Mouse (Mus musculus): ENCODE results near the gene Sox21. TPM values are rescaled to one million over a fixed set of nuclear protein-coding genes. Genes with fewer than 3 reads are reported as not detected.

Gene Sox21
- polyA plus RNA-seq, 1 experiment from 2014 or later: 9.3 TPM

GRCm38 (mm10) chr14:118209642-118210041 is 27.2 kb downstream of the Sox21 start:
- Histone ChIP-seq H3K9me3 (no peaks in the 10 kb centered on the region), H3K27ac (no peak overlapping the region), H3K36me3 (no peaks in the 10 kb centered on the region), H3K27me3 (ENCODE audit: insufficient read depth, poor library complexity, severe bottlenecking) (peaks cover 35% of the 10 kb centered on the region), H3K4me3 (no peak overlapping the region), H3K4me1 (replicated peaks) (peaks cover 4% of the 10 kb centered on the region; the same call in 1 of the 2 replicates)
- 13% methylated on average over 5 of the region's 5 CpGs for WGBS
- DNase-seq (ENCODE audit: low spot score): peak; percentile 32

GRCm38 (mm10) chr14:118207347-118207746 is 29.5 kb downstream of the Sox21 start:
- Histone ChIP-seq H3K27ac (no peak overlapping the region), H3K4me1 (replicated peaks) (peaks cover 4% of the 10 kb centered on the region; the same call in 1 of the 2 replicates), H3K4me3 (no peak overlapping the region), H3K27me3 (ENCODE audit: insufficient read depth, poor library complexity, severe bottlenecking) (peaks cover 17% of the 10 kb centered on the region), H3K36me3 (no peaks in the 10 kb centered on the region), H3K9me3 (peaks cover 7% of the 10 kb centered on the region; the same call in 1 of the 2 replicates)
- DNase-seq (ENCODE audit: low spot score): no peak
- 85% methylated on average over 3 of the region's 3 CpGs for WGBS

- H3K9me3 ChIP-seq: peaks cover 7% of the 10 kb centered on the region; the same call in 1 of the 2 replicates
- 0 out of 2 replicates have a peak, but pooled peaks cover 3% of the 10 kb centered on the region for H3K27me3 ChIP-seq (ENCODE audit: insufficient read depth, poor library complexity, severe bottlenecking)
- no peak for DNase-seq (ENCODE audit: low spot score)
- H3K36me3 ChIP-seq: no peaks in the 10 kb centered on the region
- no peak overlapping the region for H3K4me3 ChIP-seq
- H3K27ac ChIP-seq: no peak overlapping the region
- 74% methylated on average over 7 of the region's 7 CpGs for WGBS
- H3K4me1 ChIP-seq (replicated peaks): no peaks in the 10 kb centered on the region
Observed at GRCm38 (mm10) chr14:118203031-118203430, 33.8 kb downstream of the Sox21 start.

GRCm38 (mm10) chr14:118202006-118202405 is 34.8 kb downstream of the Sox21 start:
- Histone ChIP-seq H3K27me3 (ENCODE audit: insufficient read depth, poor library complexity, severe bottlenecking) (0 out of 2 replicates have a peak, but pooled peaks cover 3% of the 10 kb centered on the region), H3K9me3 (peaks cover 7% of the 10 kb centered on the region; the same call in 1 of the 2 replicates), H3K4me1 (replicated peaks) (no peaks in the 10 kb centered on the region), H3K36me3 (no peaks in the 10 kb centered on the region), H3K27ac (no peak overlapping the region), H3K4me3 (no peak overlapping the region)
- WGBS: 84% methylated on average over 5 of the region's 5 CpGs
- DNase-seq (ENCODE audit: low spot score): no peak

- Histone ChIP-seq H3K36me3 (no peaks in the 10 kb centered on the region), H3K27me3 (ENCODE audit: insufficient read depth, poor library complexity, severe bottlenecking) (peaks cover 5% of the 10 kb centered on the region), H3K27ac (no peak overlapping the region), H3K4me1 (replicated peaks) (no peaks in the 10 kb centered on the region), H3K4me3 (no peak overlapping the region), H3K9me3 (peaks cover 7% of the 10 kb centered on the region; the same call in 1 of the 2 replicates)
- no peak for DNase-seq (ENCODE audit: low spot score)
- 88% methylated on average over 3 of the region's 3 CpGs for WGBS
Observed at GRCm38 (mm10) chr14:118200731-118201130, 36.1 kb downstream of the Sox21 start.

- H3K4me1 ChIP-seq (replicated peaks): peaks cover 16% of the 10 kb centered on the region; the same call in 1 of the 2 replicates
- no peaks in the 10 kb centered on the region for H3K36me3 ChIP-seq
- H3K9me3 ChIP-seq: no peaks in the 10 kb centered on the region
- no peak overlapping the region for H3K4me3 ChIP-seq
- WGBS: 80% methylated on average over 12 of the region's 12 CpGs
- H3K27ac ChIP-seq: no peak overlapping the region
- DNase-seq (ENCODE audit: low spot score): no peak
- peaks cover 32% of the 10 kb centered on the region for H3K27me3 ChIP-seq (ENCODE audit: insufficient read depth, poor library complexity, severe bottlenecking)
Observed at GRCm38 (mm10) chr14:118197063-118197462, 39.8 kb downstream of the Sox21 start.

- Histone ChIP-seq H3K27me3 (ENCODE audit: insufficient read depth, poor library complexity, severe bottlenecking) (peaks cover 35% of the 10 kb centered on the region), H3K9me3 (no peaks in the 10 kb centered on the region), H3K27ac (no peak overlapping the region), H3K4me3 (no peak overlapping the region), H3K36me3 (no peaks in the 10 kb centered on the region), H3K4me1 (replicated peaks) (peaks cover 16% of the 10 kb centered on the region; the same call in 1 of the 2 replicates)
- WGBS: 67% methylated on average over 13 of the region's 13 CpGs
- DNase-seq (ENCODE audit: low spot score): no peak
Observed at GRCm38 (mm10) chr14:118194219-118194914, 42.5 kb downstream of the Sox21 start.

- WGBS: 41% methylated on average over 10 of the region's 10 CpGs
- Histone ChIP-seq H3K27me3 (ENCODE audit: insufficient read depth, poor library complexity, severe bottlenecking) (peaks cover 35% of the 10 kb centered on the region), H3K27ac (no peak overlapping the region), H3K4me3 (no peak overlapping the region), H3K36me3 (no peaks in the 10 kb centered on the region), H3K4me1 (replicated peaks) (peaks cover 16% of the 10 kb centered on the region; the same call in 1 of the 2 replicates), H3K9me3 (no peaks in the 10 kb centered on the region)
- no peak for DNase-seq (ENCODE audit: low spot score)
Observed at GRCm38 (mm10) chr14:118193663-118194062, 43.2 kb downstream of the Sox21 start.

- WGBS: 40% methylated on average over 10 of the region's 10 CpGs
- Histone ChIP-seq H3K4me1 (replicated peaks) (peaks cover 16% of the 10 kb centered on the region; the same call in 1 of the 2 replicates), H3K36me3 (no peaks in the 10 kb centered on the region), H3K4me3 (no peak overlapping the region), H3K27me3 (ENCODE audit: insufficient read depth, poor library complexity, severe bottlenecking) (peaks cover 35% of the 10 kb centered on the region), H3K9me3 (no peaks in the 10 kb centered on the region), H3K27ac (no peak overlapping the region)
- DNase-seq (ENCODE audit: low spot score): no peak
Observed at GRCm38 (mm10) chr14:118193001-118193628, 43.7 kb downstream of the Sox21 start.

- WGBS: 90% methylated on average over 9 of the region's 9 CpGs
- H3K9me3 ChIP-seq: no peaks in the 10 kb centered on the region
- H3K4me3 ChIP-seq: no peak overlapping the region
- H3K27me3 ChIP-seq (ENCODE audit: insufficient read depth, poor library complexity, severe bottlenecking): peaks cover 35% of the 10 kb centered on the region
- H3K4me1 ChIP-seq (replicated peaks): peaks cover 16% of the 10 kb centered on the region; the same call in 1 of the 2 replicates
- H3K27ac ChIP-seq: no peak overlapping the region
- no peaks in the 10 kb centered on the region for H3K36me3 ChIP-seq
- no peak for DNase-seq (ENCODE audit: low spot score)
Observed at GRCm38 (mm10) chr14:118191442-118191841, 45.4 kb downstream of the Sox21 start.

Other genes starting within 250 kb of the Sox21 start
- 3.2 and 3.5 TPM in 2 replicates for gene Dct, start 184.8 kb downstream of the Sox21 start, polyA plus RNA-seq (2016; fragmentation: Nextera tagmentation; extraction: Ambion mirVana)
- gene Tgds, start 104.3 kb downstream of the Sox21 start, polyA plus RNA-seq (2016; fragmentation: Nextera tagmentation; extraction: Ambion mirVana): 29.4 and 32.3 TPM in 2 replicates
- 37.2 and 39.8 TPM in 2 replicates for gene Gpr180, start 99.9 kb downstream of the Sox21 start, polyA plus RNA-seq (2016; fragmentation: Nextera tagmentation; extraction: Ambion mirVana)
- not detected in 2 replicates for gene Gm9376, start 29.9 kb upstream of the Sox21 start, polyA plus RNA-seq (2016; fragmentation: Nextera tagmentation; extraction: Ambion mirVana)